Mouse (Mus musculus) E14TG2a.4 (cell line): ENCODE results near the gene Msn.

ENCODE experiments used
- CTCF ChIP-seq: conservative IDR thresholded peaks from 2 replicates; pipeline ENCODE4 v1.5.1; 2014; ENCODE audit warnings: low read length
- NANOG ChIP-seq: IDR thresholded peaks from 2 replicates; pipeline ENCODE4 v1.6.1; 2014; ENCODE audit warnings: borderline replicate concordance, low read length, mixed read lengths
- POU5F1 ChIP-seq: IDR thresholded peaks from 2 replicates; pipeline ENCODE4 v1.6.1; 2014; ENCODE audit warnings: low read length, borderline replicate concordance

GRCm38 (mm10) chrX:96107427-96108291 is 11.8 kb downstream of the Msn start:
- TF ChIP-seq CTCF (no peak), NANOG (no peak), POU5F1 (no peak)
